Mouse (Mus musculus) kidney, adult 11 months (tissue): ENCODE results near the gene Gli2.
A peak's percentile ranks its signal among the peaks of the same experiment; 100 is the strongest.

ENCODE experiments used
- DNase-seq: peaks from one replicate; pipeline ENCODE4 v3.0.0; 2022

Gli2 gene

DNA sequence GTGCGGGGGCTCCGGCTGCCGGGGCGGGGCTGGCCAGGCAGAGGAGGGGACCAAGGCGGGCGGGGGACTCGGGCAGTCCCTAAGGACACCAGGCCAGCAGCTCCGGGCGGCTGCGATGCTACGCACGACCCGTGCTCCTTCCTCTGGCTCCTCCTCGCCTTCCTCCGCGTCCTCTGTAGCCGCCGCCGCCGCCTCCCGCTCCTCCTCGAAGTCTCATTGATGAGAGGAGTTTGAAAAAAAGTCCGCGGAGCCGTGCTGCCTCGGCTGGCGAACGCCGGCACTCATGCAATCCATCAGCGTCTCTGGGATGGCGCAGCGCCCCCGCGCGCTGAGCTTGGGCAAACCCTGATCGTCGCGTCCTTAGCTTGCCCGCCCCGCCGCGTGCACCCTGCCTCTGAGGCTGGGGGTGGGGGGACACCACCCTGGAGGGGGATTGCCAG, at the start of gene Gli2:
Gli2 (minus strand) TSS at position 218 of the 440 bp plus-strand sequence.
- peak; percentile 50 for DNase-seq

DNA sequence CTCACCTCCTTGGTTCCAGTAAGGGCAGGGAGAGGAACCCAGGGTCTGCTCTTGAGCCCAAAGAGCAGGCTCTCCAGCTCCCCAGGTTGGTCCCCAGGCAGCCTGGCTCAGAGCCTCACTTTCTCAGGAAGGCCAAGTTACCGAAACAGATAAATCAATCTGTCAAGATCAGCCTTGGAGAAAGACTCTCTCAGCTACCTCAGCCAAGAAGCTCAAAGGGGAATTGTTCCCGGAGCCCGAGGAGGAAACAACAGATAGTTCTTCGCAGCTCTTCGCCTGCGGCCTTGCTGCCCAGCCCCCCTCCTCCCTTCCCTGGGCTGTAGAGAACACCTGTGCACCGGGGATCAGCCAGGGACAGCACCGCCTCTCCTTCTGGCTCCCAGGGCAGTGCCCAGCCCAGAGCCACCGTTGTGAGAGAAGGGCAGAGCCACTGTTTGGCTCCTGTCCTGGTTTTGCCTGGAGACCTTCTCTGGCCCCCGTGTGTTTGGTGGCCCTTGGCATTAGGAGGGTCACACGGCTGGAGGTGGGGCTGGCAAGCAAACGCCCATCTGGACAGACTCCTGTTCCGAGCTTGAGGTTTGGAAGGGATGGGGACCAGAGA, 44.6 kb upstream of the Gli2 start:
- DNase-seq: no peak

DNA sequence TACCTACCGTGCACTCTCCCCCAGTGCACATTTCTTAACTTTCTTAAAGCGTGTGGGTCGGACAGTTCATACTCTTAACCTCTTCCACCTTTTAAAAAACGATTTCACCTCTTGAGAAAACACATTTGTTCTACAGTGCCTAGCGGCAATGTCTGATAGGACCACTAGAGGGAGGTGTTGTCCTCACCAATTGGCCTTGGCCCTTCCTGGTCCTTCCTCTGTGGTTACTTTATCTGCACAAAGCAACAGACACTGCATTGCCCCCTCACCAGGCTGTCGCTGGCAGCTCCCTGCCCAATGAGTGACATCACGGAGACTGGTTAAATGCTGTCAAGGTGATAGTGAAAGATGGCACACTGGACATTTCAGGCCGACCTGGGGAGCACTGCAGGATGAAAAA, 40.3 kb upstream of the Gli2 start:
- peak; percentile 41 for DNase-seq

DNA sequence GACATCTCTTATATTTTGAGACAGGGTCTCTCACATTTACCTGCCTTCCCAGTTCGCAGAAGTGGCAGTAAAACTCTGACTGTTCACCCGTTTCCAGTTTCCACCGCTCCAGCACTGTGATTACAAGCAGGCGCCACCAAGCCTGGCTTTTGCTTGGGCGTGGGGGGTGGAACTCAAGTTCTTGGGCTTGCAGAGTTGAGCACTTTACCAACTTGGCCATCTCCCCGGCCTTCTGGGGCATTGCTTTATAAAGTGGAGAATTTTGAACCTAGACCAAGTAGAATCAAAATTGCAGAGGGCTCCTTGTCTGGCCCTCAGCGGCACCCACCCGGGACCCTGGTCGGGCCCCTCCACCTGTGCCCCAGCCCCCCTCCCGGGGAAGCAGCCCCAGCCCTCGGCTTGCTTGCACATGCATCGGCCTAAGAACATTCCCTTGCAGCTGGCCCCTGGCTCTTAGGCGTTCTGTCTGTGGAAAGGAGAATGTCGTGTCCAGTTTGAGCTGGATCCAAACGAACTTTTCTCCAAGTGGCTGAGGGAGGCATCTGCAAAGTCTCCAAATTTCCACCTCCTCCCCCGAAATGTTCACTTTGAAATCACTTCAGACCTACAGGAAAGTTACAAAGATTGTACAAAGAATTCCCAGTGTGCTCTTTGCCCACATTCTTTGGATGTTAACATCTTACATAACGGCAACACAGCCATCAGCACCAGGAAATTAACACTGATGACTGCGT, 36.6 kb upstream of the Gli2 start:
- DNase-seq: no peak

DNA sequence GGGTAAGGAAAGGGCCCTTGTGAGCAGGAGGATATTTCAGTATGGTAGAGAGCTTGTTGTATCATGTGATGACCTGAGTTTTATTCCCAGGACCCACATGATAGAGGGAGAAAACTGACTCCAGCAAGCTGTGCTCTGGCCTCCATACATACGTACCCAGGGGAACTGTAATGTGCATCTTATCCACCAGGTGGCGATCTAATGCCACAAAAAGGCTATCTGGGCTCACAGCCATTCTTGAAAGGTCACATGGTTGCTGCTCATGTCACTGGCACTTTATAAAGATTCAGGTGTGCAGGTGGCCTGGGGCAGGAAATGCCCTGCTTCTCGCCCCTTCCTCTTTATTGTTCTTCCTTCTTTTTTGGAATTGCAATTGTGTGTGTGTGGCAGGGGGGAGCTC, 34.1 kb upstream of the Gli2 start:
- DNase-seq: peak; percentile 72

DNA sequence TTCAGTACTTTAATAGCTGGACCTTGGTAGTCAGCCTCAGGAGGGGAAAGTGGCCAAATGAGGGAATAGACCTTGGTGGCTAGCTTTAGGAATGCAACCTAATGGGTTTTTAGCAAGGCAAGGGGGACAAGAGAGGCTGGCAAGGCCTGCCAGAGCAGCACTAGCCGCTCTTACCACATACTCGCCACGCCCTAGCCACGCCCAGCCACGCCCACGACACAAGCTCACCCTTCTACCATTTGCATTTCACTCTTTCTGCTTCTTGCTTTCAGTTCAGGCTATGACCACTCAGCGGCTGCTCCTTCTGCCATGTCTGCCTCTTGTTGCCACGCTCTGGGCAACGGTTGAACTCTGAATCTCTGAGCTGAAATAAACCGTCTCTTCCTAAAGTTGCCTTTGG, 32.4 kb upstream of the Gli2 start:
- DNase-seq: no peak

DNA sequence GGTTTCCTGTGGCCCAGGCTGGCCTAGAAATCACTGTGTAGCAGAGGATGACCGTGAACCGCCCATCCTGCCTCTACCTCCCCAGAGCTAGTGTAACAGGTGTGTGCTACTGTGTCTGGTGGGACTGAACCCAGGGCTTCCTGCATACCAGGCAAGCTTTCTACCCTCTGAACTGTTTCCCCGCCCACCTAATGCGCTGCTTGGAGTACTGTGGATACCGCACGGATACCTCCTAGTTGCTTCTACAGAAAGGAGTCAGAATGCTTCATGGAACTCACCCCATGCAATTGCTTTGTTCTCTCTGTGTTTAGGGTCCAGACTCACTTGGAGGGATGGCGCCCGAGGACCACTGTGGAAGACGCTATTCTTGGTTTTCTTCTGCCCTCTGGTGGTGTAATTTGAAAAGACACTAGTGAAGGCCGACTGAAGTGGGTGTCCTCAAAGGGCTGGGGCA, 30.1 kb upstream of the Gli2 start:
- DNase-seq: no peak

DNA sequence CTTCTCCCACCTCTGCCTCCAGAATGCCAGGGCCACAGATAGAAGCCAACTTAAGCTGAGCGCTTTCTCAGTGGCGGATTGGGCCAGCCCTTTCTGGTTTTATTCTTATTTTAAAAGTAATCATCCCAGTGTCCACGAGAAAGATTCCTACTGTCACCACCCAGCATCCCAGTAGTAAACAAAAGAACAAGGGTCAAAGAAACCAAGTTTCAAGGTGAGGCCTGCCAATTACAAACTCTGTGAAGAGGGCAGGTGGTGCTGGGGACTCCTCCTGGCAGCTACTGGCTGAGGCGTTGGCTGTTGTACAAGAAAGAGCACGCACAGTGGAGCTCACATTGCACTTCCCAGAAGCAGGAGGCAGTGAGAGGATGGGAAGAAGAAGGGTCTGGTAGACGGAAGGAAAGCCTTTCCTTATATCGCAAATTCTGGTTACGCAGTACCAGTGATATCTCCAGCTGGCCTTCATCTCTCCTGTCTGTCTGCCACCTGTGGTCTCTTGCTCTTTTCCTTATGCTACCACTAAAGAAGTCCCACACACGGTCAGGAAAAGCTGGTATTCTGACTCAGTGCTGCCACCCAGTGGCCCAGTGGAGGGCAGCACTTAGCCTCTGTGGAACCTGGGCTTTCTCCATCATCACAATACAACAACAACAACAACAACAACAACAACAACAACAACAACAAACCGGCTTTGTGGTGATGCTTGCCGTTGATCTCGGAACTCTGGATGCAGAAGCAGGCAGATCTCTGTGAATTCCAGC, 29.0 kb upstream of the Gli2 start:
- DNase-seq: peak; percentile 26

DNA sequence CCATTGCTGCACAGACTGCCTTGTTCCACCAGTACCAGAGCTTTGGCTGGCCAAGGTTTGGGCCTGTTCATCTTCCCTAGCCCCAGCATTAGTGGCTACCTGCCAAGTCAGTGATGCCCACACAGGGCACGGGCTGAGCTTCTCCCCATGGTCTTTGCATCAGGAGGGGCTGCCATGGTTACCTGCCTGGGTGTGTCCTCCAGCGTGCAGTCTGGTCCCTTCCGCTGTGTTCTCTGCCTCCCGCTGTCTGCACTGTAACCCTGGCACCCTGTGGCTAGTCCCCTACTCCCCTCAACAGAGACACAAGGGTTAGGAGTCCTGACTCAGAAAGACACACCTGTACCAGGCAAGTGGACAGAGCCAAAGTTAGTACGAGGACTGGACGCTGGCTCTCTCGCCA, 24.5 kb upstream of the Gli2 start:
- no peak for DNase-seq

DNA sequence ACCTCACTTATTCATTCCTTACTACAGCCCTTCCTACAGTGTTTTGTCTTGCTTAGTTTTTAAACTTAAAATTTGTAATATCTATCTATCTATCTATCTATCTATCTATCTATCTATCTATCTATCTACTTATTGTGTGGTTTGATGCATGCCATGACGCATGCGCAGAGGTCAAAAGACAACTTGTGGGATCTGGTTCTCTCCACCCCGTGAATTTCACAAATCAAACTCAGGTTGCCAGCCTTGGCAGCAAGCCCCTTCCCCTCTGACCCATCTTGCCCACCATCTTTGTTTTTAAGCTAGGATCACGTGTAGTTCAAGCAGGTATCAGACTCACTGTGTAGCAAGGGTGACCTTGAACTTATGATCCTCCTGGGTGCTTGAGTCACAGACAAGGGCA, 22.9 kb upstream of the Gli2 start:
- DNase-seq: no peak

DNA sequence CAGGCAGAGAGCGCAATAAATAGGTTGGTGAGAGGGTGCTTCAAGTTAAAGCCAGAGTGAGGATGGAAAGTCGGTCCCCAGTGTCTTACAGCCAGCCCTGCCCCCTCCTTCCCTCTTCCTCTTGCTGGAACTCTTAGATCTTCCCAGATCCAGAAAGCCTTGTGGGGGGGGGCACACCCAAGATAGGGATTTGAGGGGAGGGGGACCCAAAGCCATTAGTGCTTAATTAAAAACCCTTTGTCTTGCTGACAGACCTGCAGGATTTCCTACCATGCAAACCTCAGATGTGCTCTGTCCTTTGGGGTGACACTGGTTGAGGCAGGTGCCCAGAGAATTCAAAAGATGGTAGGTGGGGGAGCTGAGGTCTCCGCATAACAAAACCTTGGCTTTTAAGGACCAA, 22.5 kb upstream of the Gli2 start:
- no peak for DNase-seq

DNA sequence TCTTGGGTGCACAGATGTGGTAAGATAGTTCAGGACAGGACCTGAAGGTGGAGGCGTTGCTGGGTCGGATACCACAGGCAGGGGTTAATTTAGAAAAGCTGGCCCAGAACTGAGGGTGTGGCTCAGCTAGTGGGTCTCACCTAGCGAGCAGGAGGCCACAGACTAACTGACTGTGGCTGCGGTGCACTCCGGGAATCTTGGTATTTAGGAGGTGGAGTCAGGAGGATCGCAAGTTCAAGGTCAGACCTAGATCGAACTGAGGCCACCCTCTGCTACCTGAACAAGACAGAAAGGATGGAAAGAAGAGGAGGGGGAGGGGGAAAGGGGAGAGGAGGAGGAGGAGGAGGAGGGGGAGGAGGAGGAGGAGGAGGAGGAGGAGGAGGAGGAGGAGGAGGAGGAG, 22.1 kb upstream of the Gli2 start:
- no peak for DNase-seq

DNA sequence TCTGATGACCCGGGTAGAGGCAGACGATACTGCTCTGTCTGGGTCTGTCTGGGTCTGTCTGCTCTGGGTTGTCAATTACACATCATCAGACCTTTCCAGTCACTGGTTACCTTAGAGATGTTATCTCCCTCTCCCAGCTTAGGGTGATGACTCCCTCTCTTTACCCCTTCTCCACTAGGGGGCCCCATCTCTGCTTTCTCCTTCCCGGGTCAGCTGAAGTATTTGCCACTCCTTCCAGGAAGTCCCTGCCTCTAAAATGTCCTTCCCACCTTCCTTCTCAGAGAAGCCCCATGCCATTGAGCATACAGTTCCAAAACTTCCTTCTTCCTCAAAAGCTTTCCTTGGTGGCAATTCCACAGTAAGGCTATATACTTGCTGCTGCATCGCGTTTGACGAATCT, 21.5 kb upstream of the Gli2 start:
- DNase-seq: no peak

DNA sequence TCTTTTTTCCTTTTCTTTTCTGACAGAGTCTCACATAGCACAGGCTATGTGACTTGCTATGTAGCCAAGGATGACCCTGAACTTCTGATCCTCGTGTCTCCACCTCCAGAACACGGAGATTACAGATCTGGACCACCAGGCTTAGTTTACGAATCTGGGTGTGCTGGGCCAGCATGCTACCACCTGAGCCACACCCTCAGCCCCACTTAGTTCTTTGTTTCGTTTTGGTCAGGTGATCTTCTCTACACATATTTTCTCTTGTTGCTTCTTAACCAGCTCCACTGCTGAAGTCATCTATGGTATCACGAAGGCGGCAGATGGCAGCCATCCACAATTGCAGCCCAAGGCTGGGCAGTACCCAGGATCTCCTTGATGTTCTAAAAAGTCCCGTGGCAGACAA, 20.5 kb upstream of the Gli2 start:
- DNase-seq: no peak

DNA sequence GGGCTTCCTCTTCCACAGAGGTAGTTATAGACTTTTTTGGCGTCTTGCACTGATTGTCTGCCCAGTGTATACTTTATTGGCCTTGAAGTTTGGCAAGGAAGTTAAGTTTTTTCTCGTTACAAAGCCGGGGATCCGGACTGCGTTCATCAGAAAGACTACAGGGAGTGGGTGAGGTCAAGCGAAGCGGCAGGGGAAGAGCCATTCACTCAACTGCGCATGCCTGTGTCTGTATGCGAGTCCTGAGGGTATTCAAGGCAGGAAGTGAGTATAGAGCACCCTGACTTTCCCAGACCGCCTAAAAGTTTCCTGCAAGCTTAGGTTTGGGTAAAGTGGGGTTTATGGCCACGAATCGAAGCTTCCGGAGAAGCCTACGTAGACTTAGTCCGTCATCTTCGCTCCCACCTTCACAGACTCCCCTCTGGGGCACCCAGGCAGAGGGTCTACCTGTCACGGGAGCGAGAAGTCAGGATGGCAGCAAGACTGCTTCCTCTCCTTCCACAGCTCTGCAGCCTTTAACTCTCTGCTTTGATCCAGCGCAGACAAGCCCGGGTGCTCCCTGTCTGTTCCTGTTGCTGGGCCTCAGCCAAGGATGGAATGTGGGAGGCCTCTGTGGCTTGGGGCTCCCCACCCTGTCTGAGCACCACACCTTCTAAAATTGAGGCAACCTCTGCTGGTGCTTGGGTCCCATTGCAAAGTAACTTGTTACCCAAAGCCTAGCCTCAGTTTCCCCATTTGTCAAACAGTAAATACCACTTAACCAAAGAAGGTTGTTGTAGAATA, 11.7 kb upstream of the Gli2 start:
- DNase-seq: no peak

DNA sequence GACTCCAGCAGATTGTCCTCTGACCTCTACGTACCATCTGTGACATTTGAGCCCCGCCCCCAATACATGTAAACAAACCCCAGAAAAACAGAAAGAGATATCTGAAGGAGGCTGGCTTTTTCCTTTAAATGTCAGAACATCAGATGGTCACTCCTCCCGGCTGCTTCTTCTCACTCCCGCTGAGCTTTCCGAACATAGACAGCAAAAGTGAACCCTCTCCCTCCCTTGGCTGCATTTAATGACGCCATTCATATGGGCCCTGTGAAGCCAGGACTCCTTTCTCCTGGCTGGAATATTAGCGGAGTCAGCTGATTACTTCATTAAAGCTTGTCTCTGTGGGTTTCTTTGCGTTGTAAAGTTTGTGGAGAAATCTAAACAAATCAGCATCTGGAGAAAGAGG, 3.1 kb upstream of the Gli2 start:
- no peak for DNase-seq

DNA sequence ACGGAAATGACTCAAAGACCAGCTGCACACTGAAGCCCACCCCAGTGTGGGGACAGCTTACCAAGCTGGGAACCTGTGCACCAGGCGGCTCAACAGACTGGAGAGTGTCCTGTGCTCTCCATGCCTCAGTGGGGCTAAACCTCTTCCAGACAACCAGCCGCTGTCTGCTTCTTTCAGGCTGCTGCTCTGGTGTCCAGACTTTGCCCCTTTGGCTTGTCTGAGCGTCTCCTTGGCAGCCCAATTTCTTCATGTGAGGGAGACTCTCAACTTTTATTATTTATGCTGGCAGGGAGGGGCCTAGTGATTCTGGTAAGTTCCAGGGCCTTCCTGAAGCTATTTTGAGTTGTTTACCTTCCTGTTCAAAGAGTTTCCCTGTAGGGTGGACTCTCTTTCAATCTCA, 2.4 kb upstream of the Gli2 start:
- DNase-seq: peak; percentile 22

DNA sequence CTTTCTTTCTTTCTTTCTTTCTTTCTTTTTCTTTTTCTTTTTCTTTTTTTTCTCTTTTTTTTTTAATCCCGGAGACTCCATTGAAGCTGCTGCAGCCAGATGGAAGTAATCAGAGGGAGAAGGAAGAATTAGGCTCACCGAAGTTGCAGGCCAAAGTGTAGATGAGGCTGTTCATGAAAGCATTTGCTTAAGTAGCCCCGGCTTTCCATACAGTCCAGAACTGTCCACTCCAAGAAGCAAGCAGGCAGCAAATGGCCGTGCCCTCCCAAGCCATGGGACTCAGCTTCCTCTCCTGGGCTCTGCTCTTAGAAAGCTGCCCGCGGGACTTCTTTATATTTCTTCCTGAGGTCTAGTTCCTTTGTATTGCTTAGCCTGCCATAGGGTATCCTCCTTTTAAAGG, 1.0 kb upstream of the Gli2 start:
- no peak for DNase-seq

DNA sequence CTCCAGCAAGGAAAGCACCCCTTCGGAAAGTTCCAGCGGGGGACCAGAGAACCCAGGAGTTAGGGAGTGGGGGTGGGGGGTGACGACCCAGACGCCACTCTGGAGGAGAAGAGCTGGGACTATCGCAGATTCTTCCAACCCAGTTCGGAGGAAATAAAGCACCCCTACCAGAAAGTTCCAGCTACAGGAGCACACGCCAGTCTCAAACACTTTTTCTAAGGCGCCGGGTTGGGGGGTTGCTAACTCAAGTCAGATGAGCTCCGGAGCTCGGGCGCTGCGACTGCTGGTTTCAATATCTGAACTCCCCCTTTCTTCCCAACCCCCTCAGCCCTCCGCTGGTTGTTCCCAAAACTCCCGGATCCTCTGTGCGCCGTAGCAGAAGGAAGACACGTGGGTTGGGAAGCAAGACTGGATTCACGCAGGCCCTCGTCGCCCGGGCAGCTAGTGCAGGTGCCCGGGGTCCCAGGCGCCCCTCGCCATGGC, 494 bp upstream of the Gli2 start:
- no peak for DNase-seq

DNA sequence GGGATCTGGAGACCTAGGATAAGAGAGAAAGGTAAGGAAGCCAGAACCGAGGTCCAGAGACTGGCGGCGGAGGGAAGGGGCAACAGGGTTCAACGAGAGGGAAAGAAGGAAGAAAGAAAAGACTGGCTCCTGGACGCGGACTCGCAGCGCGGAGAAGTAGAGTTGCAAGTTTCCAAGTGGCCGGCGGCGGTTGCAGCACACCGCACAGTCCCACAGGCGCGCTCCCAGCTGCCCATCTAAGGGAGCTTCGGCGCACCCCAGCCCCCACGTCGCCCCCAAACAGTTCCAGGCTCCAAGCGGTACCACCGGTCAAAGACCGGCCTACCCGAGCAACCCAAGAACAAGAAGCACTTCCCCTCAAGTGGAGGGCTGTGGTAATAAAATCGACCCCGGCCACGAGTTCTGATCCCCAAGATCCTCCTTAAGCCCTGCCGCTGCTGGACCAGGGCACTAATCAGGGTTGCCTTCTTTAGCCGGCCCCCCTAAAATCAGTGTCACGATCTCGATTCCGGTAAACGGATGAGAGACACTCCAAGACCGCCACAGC, 715 bp downstream of the Gli2 start:
- DNase-seq: no peak

DNA sequence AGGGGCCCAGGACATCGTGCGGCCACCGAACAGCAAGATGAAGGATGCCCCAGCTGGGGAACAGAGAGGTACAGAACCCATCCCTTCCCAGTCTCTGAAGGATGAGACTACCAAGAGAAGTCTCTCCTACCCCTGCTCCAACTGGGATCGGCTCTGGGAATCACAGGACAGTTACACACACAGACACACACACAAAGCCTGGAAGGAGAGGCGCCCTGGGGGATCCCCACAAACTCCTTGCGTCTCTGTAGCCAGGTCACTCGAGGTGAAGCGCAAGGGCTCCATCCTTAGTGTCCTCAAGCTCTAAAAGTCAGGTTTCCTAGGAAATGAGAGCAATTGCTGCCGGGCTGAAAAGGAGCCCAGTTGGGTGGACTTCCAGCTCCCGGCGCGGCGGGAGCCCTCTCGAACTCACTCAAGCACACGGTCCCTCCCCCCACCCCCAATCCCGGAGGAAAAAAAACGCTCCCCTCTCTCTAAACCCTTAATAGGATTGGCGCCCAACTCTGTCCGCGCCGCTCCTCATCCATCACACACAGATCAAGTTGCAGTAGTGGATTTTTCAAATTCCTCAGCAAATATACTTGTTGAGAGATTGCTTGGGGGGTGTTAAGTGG, 1.4 kb downstream of the Gli2 start:
- DNase-seq: no peak

DNA sequence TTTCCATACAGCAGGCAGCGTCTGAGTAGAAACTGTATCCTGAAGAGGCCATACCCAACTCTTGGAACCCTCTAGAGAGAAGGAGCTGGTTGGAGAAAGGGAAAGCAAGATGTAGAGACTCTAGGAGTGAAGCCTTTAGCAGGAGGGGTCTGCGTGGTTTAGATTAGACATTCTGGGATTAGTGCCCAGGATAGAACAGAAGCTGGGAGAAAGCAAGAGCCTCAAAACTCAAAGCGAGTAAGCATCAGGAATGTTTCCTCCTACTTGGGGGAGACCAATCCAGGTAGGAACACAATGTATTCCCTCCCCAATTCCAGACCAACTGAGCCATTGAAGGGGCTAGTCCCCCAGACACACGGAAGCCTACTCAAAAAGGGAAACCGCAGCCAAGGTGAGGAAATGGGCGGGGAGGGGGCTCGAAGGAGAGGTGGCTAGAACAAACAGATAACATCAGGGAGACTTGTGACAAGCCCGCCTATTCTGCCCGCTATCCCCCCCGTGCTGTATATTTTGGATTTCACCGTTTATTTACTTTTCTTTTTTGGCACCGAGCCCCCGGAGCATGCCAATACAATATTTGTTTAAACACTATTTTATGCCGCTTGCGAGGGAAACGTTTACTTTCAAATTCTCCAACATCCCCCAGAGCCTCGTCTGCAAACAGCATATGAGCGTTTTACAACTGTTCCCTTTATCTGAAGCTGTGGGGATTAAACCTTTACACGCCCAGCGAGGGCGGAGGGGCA, 2.1 kb downstream of the Gli2 start:
- DNase-seq: no peak
